Mouse (Mus musculus) 3134 (cell line): ENCODE results near the gene Zfp385a.
"Not testable (repeated sequence)": the region's sequence is repeated elsewhere in the genome, so short reads cannot be mapped to it uniquely, and the experiment has no call there.

ENCODE experiments used
- DNase-seq: peaks from one replicate; pipeline ENCODE4 v3.0.0-alpha.2; 2011; ENCODE audit warnings: low spot score; ENCODE audit not compliant: insufficient read length; ENCODE audit errors: extremely low read depth

Gene Zfp385a

DNA sequence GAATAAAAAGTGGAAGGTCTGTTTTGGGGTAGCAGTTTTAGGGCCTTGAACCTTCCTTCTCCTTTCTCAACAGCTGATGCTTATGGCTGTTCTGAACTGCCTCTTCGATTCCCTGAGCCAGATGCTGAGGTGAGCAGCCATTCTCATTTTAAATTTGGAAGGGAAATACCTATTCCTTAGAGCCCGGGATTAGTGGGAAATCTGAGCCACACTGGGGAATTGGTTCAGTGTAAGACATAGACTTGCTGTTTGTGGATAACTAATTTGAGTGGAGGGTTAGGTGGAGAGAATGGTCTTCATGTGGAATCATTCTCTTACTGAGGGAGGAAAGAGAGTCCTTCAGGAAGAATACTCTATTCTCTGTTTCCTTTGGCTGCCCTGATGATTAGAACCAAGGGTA, 45.2 kb downstream of the Zfp385a start:
- no peak for DNase-seq

DNA sequence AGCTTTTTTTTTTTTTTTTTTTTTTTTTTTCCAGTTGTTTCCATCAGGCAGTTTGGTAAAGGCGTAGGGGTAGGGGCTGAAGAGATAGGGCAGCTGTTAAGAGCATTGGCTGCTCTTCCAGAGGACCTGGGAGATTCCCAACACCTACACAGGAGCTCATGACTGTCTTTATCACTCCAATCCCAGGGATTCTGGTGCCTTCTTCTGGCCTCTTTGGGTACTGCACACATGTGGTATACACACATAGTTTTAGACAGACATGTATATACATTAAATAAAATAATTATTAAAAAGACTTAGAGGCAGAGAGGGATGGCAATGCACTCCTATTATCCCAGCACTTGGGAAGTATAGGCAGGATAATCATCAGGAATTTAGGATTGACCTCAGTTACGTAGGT, 46.5 kb downstream of the Zfp385a start:
- DNase-seq: no peak

DNA sequence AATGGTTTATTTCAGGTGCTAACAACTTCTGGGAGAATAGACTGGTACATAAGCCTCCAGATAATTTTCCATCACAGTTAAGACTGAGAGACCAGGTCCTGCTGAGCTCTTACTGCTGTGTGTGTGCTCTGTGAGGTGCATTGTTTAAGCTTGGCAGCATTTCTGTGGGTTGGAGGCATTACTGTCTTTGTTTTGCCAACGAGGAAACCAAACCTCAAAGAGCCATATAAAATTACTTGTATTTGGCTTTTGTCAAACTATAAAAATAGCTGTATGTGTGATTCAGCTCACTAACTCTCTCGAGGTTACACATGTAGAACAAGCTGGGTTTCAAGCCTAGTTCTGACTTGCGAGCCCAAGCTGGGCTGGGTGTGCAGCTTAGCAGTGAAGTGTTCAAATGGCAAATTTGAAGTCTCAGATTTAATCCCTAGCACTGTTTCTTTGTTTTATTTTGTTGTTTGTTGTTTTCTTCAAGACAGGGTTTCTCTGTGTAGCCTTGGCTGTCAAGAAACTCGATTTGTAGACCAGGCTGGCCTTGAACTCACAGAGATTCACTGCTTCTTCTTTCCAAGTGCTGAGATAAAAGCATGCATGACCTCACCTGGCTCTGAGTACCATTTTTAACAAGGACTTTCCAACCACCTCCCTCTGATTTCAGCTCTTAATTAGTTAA, 47.1 kb downstream of the Zfp385a start:
- no peak for DNase-seq

DNA sequence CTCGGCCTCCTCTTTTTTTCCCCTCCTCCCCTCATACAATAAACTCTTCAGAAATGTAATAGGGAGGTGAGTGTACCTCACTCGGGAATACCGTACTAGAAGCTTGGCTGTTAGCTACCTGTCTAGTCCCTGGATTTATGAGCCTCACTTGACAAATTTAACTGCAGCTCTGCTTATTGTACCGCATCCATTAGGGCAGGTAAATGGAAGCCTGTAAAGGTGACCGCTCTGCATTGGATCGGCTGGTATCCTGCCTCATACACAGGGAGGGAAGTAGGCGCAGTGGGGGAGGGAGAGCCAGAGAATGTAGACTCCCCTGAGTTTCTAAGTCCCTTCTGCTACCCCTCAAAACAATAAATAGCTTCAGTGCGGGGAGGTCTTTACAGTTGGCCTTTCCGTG, 49.0 kb downstream of the Zfp385a start:
- no peak for DNase-seq

DNA sequence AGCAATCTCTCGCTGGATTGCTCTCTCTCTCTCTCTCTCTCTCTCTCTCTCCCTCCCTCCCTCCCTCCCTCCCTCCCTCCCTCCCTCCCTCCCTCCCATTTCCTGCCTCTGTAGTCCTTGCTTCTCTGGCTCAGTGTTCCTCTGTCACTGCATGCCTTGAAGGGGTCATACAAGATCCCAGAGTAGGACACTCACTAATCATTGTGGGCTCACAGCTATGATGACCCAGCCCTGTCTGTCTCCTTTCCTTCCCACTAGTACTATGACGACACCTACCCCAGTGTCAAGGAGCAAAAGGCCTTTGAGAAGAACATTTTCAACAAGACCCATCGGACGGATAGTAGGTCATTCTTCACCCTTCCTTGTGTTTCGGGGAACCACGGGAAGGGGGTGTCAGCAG, 49.5 kb downstream of the Zfp385a start:
- DNase-seq: no peak

DNA sequence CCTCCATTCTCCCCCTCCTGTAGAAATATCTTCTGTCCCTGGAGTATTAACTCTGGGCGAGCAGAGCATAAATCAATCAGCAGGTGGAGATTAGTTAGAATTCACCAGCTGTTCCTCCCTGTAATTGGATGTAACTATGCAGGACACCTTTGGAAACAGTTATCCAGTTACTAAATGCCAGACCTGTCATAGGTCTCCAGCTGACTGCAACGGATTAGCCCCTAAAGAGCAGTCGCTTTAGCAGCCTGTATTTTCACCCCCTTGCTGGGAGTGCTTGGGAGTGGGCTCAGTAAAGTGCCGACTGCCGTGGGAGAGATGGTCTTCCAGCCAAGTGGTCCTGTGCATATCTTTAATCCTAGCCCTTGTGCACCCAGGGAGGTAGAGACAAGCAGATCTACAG, 50.3 kb downstream of the Zfp385a start:
- no peak for DNase-seq

DNA sequence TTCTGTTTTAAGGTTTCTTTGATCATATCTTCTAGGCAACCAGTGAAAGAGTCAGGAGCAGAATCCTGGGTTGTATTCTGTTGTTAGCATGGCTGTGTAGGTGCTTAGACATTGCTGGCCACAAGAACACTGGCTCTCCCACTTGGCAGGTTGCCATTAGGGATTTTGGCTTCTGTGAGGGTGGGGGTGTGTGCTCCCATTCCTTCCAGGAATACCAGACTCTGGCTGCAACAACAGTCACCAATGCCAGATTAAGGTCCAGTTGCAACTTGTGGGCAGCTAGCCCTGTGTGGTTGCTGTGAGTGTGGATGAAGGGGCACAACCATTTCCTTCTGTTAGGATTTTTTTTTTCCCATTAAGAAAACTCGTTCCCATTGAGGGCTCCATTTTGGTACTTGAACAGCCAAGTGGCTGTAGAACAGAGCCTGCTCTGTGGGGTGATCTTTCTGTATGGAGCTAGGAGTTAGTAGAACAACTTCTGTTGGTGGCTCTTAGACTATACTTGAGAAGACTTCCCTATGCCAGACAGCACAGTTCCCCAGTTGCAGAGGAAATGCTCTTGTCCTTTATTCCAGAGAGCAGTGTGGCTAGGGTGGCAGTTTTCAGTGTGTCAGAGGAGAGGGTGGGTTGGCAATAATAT, 54.0 kb downstream of the Zfp385a start:
- no peak for DNase-seq

DNA sequence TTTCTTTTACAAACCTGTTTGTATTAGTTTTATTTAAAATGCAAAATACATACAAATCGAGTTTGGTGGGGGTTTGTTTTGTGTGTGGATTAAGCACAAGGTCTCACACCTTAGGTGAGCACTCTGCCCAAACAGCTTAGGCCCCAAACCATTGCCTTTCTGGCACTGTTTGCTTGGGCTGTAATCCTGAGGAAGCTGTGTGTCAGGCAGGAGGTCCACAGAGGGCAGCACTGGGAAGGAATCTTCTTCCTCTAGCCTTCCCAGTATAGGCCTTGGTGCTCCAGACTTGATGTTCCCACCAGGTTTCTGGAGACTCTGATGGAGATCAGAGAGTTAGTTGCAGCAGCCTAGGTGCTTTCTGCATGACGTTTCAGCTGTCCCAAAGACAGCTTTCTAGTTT, 55.2 kb downstream of the Zfp385a start:
- DNase-seq: no peak

DNA sequence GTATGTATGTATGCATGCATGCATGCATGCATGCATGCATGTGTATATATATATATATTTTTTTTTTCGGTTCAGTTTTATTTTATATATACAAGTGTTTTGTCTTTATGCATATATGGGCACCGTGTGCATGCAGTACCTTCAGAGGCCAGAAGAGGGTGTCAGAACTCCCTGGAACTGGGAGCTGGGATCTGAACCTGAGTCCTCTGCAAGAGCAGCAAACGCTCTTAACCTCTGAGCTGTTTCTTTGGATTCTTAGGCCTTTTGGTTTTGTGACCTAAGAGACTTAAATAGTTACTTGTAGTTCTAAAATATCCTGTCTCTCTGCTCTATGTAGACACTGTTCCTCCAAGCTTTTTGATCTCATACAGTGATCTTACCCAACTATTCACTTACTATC, 55.8 kb downstream of the Zfp385a start:
- DNase-seq: peak; percentile 35

DNA sequence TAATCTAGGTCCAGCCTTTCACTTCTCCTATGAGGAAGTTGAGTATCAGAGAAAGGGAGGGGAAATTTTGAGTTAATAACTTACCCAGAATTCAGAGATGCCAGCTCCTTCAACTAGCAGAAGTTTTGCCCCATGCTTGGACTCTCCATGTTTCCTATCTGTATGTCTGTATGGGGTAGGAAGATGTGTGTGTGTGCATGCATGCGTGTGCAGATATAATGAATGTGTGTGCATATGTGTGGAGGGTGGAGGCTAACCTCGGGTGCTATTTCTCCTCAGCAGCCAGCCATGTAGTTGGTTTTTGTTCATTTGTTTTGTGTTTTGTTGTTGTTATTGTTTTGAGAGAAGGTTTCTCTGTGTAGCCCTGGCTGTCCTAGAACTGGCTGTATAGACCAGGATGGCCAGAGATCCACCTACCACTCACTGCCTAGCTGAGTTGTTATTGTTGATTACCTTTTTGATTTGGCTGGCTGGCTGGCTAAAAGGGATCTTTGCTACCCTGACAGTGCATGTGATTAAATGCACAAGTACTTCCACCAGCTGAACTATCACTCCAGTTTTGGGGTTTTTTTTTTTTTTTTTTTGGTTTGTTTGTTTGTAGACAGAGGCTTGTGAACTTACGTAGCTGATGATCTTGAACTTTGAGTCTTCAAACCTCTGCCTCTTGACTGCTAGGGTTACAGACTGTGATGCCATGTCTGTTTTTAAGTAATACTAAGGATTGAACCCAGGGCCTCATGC, 58.3 kb downstream of the Zfp385a start:
- DNase-seq: no peak

DNA sequence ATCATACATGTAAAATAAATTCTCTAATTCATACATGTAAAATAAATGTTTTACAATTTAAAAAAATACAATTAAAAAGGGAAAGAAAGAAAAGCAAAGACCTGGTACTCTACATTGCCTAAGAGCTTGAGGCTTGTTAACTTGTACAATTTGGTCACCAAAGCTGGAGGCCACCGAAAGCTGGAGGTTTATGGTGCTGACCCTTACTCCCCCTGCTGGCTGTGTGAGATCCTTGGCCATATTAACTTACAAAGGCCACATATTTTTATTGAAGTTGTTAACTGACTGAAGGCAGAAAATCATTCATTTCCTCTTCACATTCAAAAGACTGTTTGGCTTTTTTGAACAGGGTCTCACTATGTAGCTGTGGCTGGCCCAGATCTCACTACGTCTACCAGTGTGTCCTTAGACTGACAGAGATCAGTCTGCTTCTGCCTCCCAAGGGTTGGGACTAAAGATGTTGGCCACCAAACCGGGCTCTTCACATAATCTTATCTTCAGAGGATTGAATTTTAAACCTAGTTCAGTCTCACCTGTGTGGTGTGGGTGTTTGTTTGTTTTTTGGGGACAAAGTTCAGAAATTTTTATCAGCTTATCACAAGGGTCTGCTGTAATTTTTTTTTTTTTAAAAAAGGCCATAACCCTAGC, 59.0 kb downstream of the Zfp385a start:
- no peak for DNase-seq

DNA sequence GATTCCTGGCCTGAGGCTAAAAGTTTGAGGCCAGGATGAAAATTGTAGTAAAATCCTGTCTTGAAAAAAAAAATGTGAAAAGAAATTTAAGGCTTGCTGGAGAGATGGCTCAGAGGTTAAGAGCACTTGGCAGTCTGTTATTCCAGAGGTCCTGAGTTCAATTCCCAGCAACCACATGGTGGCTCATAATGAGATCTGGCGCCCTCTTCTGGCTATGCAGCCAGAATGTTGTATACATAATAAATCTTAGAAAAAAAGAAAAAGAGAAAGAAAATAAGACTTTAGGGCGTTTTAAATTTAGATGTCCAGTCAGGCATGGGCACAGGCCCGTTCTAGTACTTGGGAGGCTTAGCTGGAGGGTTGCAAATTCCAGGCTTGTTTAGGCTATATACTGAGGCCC, 60.1 kb downstream of the Zfp385a start:
- DNase-seq: no peak

DNA sequence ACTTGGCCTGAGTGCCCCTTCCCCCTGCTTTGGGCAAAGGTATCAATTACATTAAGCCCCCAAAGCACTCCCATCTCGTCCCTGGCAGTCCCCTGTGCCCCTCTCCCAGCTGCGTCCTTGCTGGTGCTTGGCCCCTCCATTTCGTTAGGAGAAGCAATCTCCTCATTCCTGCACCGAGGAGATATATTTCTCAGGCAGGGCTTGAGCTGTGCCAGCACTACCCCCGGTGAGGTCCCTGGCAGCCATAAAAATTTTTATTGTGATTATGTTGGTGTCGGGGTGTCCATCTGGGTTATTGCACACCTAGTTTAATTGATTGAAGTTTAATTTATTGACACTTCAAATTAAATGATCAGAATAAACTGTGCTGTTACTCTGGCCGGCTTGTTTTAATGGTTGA, 61.9 kb downstream of the Zfp385a start:
- no peak for DNase-seq

DNA sequence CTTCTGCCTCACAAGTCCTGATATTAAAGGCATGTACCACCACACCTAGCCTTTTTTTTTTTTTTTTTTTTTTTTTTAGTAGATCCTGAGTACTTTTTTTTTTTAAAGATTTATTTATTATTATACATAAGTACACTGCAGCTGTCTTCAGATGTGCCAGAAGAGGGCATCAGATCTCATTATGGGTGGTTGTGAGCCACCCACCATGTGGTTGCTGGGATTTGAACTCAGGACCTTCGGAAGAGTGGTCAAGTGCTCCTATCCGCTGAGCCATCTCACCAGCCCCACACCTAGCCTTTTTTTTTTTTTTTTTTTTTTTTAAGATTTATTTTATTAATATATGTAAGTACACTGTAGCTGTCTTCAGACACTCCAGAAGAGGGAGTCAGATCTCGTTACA, 64.0 kb downstream of the Zfp385a start:
- DNase-seq: not testable (repeated sequence)

DNA sequence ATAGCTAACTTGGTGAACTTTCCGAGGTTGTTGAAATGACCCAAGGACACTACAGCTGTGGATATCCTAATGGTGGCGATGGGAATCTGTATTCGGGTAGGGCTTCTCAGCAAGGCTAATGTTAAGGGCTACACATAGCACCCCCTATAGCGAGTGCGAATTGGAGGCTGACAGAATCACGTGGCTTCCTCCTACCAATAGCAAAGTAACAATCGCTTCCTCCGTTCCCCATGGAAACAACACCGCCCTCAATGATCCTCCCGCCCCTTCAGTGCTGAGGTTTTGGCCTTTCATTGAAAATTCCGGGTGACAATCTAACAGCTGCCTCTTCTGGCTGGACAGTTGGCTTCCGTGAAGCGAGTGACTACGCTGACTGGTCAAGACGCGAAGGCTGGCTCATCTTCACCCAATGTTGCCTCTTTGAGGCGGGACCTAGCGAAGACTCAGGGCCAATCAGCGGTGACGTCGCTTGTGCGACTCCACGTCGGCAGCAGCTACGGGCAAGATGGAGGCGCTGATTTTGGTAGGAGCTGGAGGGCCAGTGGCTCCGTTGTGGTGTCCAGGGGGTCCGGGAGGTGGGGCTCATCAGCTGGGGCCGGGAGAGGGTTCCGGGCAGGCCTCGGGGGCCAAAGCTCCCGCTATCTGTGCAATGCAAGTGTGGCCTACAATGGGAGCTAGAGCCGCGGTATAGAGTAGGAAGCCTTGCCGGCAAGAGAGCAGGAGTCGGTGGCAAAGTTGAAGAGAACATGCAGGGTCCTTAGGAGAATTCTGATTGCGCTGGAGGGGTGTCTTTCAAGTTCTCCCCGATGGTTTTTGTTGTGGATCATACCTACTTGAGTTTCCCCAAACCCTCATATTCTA, 67.2 kb downstream of the Zfp385a start, which contains the start of gene Copz1:
Gene Copz1, plus strand, starts transcription at position 296 of the 861 bp plus-strand sequence.
- peak; percentile 92 for DNase-seq

DNA sequence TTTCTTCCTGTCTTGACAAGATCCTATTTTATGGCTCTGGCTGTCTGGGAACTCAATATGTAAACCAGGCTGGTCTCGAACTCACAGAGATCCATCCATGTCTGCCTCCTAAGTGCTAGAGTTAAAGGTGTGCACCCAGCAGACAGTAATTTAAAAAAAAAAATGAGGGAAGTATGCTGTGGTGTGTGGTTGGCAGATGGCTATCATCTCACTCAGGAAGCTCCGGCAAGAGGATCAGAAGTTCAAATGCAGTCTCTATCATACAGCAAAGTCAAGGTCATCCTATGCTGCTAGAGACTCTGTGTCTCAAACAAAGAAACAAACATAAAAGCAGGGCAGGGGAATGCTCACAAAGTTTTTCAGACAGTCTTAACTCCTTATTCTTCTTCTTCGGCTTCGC, 71.0 kb downstream of the Zfp385a start:
- no peak for DNase-seq

DNA sequence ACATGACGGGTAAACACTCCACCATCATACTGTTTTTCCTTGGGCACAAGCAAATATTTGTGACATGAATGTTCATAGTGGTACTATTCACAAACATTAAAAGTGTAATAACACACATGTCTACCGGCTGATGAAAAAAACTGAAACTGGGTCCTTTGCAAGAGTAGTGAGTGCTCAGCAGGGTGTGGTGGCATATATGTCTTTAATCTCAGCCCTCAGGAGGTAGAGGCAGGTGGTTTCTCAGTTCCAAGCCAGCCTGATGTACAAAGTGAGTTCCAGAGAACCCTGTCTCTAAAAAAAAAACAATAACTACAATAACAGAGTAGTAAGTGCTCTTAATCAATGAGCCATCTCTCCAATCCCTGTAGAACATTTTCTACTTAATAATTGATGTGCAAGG, 75.1 kb downstream of the Zfp385a start:
- DNase-seq: no peak
